Mouse (Mus musculus) cerebellum, adult 2 months (tissue): ENCODE data around the gene Pebp1.

Experiments used
- CTCF ChIP-seq: fragments of 200-500 bp; IDR thresholded peaks from 2 replicates; pipeline ENCODE4 v1.5.1; 2011; ENCODE audit warnings: low read depth, mild to moderate bottlenecking, control low read depth, low read length, moderate library complexity, borderline replicate concordance; ENCODE audit not compliant: insufficient read depth
- POLR2A ChIP-seq: fragments of 200-500 bp; IDR thresholded peaks from 2 replicates; pipeline ENCODE4 v1.6.1; 2011; ENCODE audit warnings: low read length, control low read depth, borderline replicate concordance; ENCODE audit not compliant: insufficient read depth

GRCm38 (mm10) chr5:117284029-117284428, 3.4 kb downstream of the Pebp1 start:
- no peak for TF ChIP-seq CTCF
- no peak for TF ChIP-seq POLR2A
